Mouse (Mus musculus) kidney, embryonic 16.5 days (tissue): ENCODE measurements around the gene 4930503B20Rik. TPM values are rescaled to one million over a fixed set of nuclear protein-coding genes. Genes with fewer than 3 reads are reported as not detected.
A peak's percentile ranks its signal among the peaks of the same experiment; 100 is the strongest.

Experiments
- ATAC-seq: fragments of 200-750 bp; cut with Nextera tagmentation; 2 replicates; pipeline ENCODE4 v1.8.0; 2017; ENCODE audit warnings: moderate TSS enrichment; ENCODE audit not compliant: low FRiP score, low TSS enrichment
- H3K27ac ChIP-seq: fragments of 300-500 bp; sonication (generic); 2 replicates; pipeline ENCODE4 v1.5.1; 2014; ENCODE audit warnings: low read length
- H3K27me3 ChIP-seq: fragments of 300-500 bp; sonication (generic); 2 replicates; pipeline ENCODE4 v1.6.1; 2014; ENCODE audit warnings: low read length, control low read depth, mixed read lengths; ENCODE audit not compliant: insufficient read depth
- H3K36me3 ChIP-seq: fragments of 300-500 bp; sonication (generic); 2 replicates; pipeline ENCODE4 v1.6.1; 2014; ENCODE audit warnings: low read length, control low read depth, mixed read lengths; ENCODE audit not compliant: insufficient read depth
- H3K4me1 ChIP-seq: fragments of 300-500 bp; sonication (generic); 2 replicates; pipeline ENCODE4 v1.6.1; 2014; ENCODE audit warnings: low read length, control low read depth, mixed read lengths; ENCODE audit not compliant: insufficient read depth
- H3K4me2 ChIP-seq: fragments of 300-500 bp; sonication (generic); replicated peaks from 2 replicates; pipeline ENCODE4 v1.6.1; 2014; ENCODE audit warnings: low read depth, low read length
- H3K4me3 ChIP-seq: fragments of 300-500 bp; sonication (generic); 2 replicates; pipeline ENCODE4 v1.5.1; 2014; ENCODE audit warnings: mild to moderate bottlenecking, low read length
- H3K9ac ChIP-seq: fragments of 300-500 bp; sonication (generic); replicated peaks from 2 replicates; pipeline ENCODE4 v1.6.1; 2014; ENCODE audit warnings: low read length
- H3K9me3 ChIP-seq: fragments of 300-500 bp; sonication (generic); 2 replicates; pipeline ENCODE4 v1.6.1; 2016; ENCODE audit warnings: low read length, control low read depth
- WGBS: fragments of 180-500 bp; shearing (Covaris S2); extraction: QIAGEN DNeasy Blood & Tissue Kit; methylation state at CpG from one replicate; pipeline ENCODE4 v1.1.7; 2014; 5-methylcytosine and 5-hydroxymethylcytosine counted together
- polyA plus RNA-seq: library from polyadenylated mRNA; unstranded; fragments of >200 nt; fragmentation: Nextera tagmentation; extraction: Ambion mirVana; gene quantifications from 2 replicates; pipeline ENCODE4 v1.2.1, GENCODE M21; 2015

The 4930503B20Rik gene
- polyA plus RNA-seq, 1 experiment from 2014 or later, result 0.14 TPM

GRCm38 (mm10) chr3:146657433-146657832 is 6.3 kb upstream of the 4930503B20Rik start:
- Histone ChIP-seq H3K4me3 (no peak overlapping the region), H3K27ac (no peak overlapping the region), H3K9ac (no peak overlapping the region), H3K4me1 (0 out of 2 replicates have a peak, but pooled peaks cover 6% of the 10 kb centered on the region), H3K27me3 (no peaks in the 10 kb centered on the region), H3K4me2 (no peak overlapping the region), H3K9me3 (no peaks in the 10 kb centered on the region), H3K36me3 (no peaks in the 10 kb centered on the region)
- 94% methylated on average over 5 of the region's 5 CpGs for WGBS
- no peak for ATAC-seq

GRCm38 (mm10) chr3:146655111-146655577 is 4.0 kb upstream of the 4930503B20Rik start:
- H3K4me3 ChIP-seq, result no peak overlapping the region
- H3K27ac ChIP-seq, result no peak overlapping the region
- H3K9ac ChIP-seq, result no peak overlapping the region
- WGBS, result 58% methylated on average over 2 of the region's 2 CpGs
- no peak overlapping the region for H3K4me2 ChIP-seq
- ATAC-seq, result no peak
- H3K9me3 ChIP-seq, result no peaks in the 10 kb centered on the region
- H3K27me3 ChIP-seq, result no peaks in the 10 kb centered on the region
- H3K4me1 ChIP-seq, result 0 out of 2 replicates have a peak, but pooled peaks cover 6% of the 10 kb centered on the region
- H3K36me3 ChIP-seq, result no peaks in the 10 kb centered on the region

- Histone ChIP-seq H3K9me3 (no peaks in the 10 kb centered on the region), H3K9ac (no peak overlapping the region), H3K36me3 (no peaks in the 10 kb centered on the region), H3K4me1 (0 out of 2 replicates have a peak, but pooled peaks cover 6% of the 10 kb centered on the region), H3K27ac (no peak overlapping the region), H3K4me2 (no peak overlapping the region), H3K4me3 (no peak overlapping the region), H3K27me3 (no peaks in the 10 kb centered on the region)
- no peak for ATAC-seq
- WGBS, result 55% methylated on average over 6 of the region's 6 CpGs
Measured at GRCm38 (mm10) chr3:146653692-146654091, 2.6 kb upstream of the 4930503B20Rik start.

GRCm38 (mm10) chr3:146652431-146652830 is 1.3 kb upstream of the 4930503B20Rik start:
- Histone ChIP-seq H3K4me1 (0 out of 2 replicates have a peak, but pooled peaks cover 6% of the 10 kb centered on the region), H3K36me3 (no peaks in the 10 kb centered on the region), H3K27ac (no peak overlapping the region), H3K4me2 (no peak overlapping the region), H3K4me3 (no peak overlapping the region), H3K27me3 (no peaks in the 10 kb centered on the region), H3K9me3 (no peaks in the 10 kb centered on the region), H3K9ac (no peak overlapping the region)
- no peak for ATAC-seq
- WGBS, result 91% methylated on average over 5 of the region's 5 CpGs

- Histone ChIP-seq H3K9ac (no peak overlapping the region), H3K4me3 (no peak overlapping the region), H3K9me3 (no peaks in the 10 kb centered on the region), H3K27me3 (no peaks in the 10 kb centered on the region), H3K36me3 (no peaks in the 10 kb centered on the region), H3K4me2 (no peak overlapping the region), H3K4me1 (0 out of 2 replicates have a peak, but pooled peaks cover 6% of the 10 kb centered on the region), H3K27ac (no peak overlapping the region)
- ATAC-seq, result no peak
- WGBS, result 87% methylated on average over 10 of the region's 10 CpGs
Measured at GRCm38 (mm10) chr3:146650716-146651115, 401 bp downstream of the 4930503B20Rik start.

GRCm38 (mm10) chr3:146649311-146649894 is 1.7 kb downstream of the 4930503B20Rik start:
- Histone ChIP-seq H3K27me3 (no peaks in the 10 kb centered on the region), H3K4me2 (no peak overlapping the region), H3K9me3 (no peaks in the 10 kb centered on the region), H3K27ac (no peak overlapping the region), H3K4me1 (no peaks in the 10 kb centered on the region), H3K9ac (no peak overlapping the region), H3K4me3 (no peak overlapping the region), H3K36me3 (no peaks in the 10 kb centered on the region)
- no peak for ATAC-seq
- WGBS, result 67% methylated on average over 10 of the region's 10 CpGs

GRCm38 (mm10) chr3:146641818-146642427 is 9.2 kb downstream of the 4930503B20Rik start:
- no peak for ATAC-seq
- H3K27me3 ChIP-seq, result no peaks in the 10 kb centered on the region
- 29% methylated on average over 4 of the region's 4 CpGs for WGBS
- H3K36me3 ChIP-seq, result no peaks in the 10 kb centered on the region
- peak overlapping the region; percentile 29; the same call in 1 of the 2 replicates for H3K27ac ChIP-seq
- H3K4me3 ChIP-seq, result no peak overlapping the region
- H3K4me1 ChIP-seq, result no peaks in the 10 kb centered on the region
- H3K9me3 ChIP-seq, result no peaks in the 10 kb centered on the region
- no peak overlapping the region for H3K4me2 ChIP-seq
- H3K9ac ChIP-seq, result no peak overlapping the region

GRCm38 (mm10) chr3:146632506-146632905 is 18.6 kb downstream of the 4930503B20Rik start:
- H3K9me3 ChIP-seq, result no peaks in the 10 kb centered on the region
- no peak overlapping the region for H3K27ac ChIP-seq
- H3K27me3 ChIP-seq, result no peaks in the 10 kb centered on the region
- H3K4me1 ChIP-seq, result peaks cover 9% of the 10 kb centered on the region
- H3K4me2 ChIP-seq, result no peak overlapping the region
- H3K36me3 ChIP-seq, result no peaks in the 10 kb centered on the region
- no peak for ATAC-seq
- no peak overlapping the region for H3K9ac ChIP-seq
- no peak overlapping the region for H3K4me3 ChIP-seq
- WGBS, result 84% methylated on average over 5 of the region's 5 CpGs

- peaks cover 9% of the 10 kb centered on the region for H3K4me1 ChIP-seq
- H3K9me3 ChIP-seq, result no peaks in the 10 kb centered on the region
- WGBS, result 39% methylated on average over 8 of the region's 8 CpGs
- peak overlapping the region; percentile 54 for H3K27ac ChIP-seq
- no peaks in the 10 kb centered on the region for H3K27me3 ChIP-seq
- peak overlapping the region; percentile 11 for H3K4me2 ChIP-seq
- H3K36me3 ChIP-seq, result no peaks in the 10 kb centered on the region
- H3K4me3 ChIP-seq, result no peak overlapping the region
- H3K9ac ChIP-seq, result no peak overlapping the region
- peak; percentile 95 for ATAC-seq
Measured at GRCm38 (mm10) chr3:146628227-146628982, 22.7 kb downstream of the 4930503B20Rik start.
